Mouse (Mus musculus): ENCODE measurements around the gene Pakap. TPM values are rescaled to one million over a fixed set of nuclear protein-coding genes. Genes with fewer than 3 reads are reported as not detected.

The Pakap gene
- polyA plus RNA-seq, 1 experiment from 2014 or later, result 22.8 TPM

- H3K4me3 ChIP-seq, result no peak overlapping the region
- H3K4me1 ChIP-seq, result peaks cover 7% of the 10 kb centered on the region
- H3K36me3 ChIP-seq, result no peaks in the 10 kb centered on the region
- H3K27me3 ChIP-seq (ENCODE audit: low read depth, poor library complexity, severe bottlenecking), result no peaks in the 10 kb centered on the region
- DNase-seq (ENCODE audit: low spot score), result no peak
- WGBS, result 87% methylated on average over 5 of the region's 5 CpGs
- no peaks in the 10 kb centered on the region for H3K9me3 ChIP-seq (replicated peaks)
- no peak overlapping the region for H3K27ac ChIP-seq (replicated peaks)
These were observed 44.7 kb downstream of the Pakap start for GRCm38 (mm10) chr4:57612716-57613115.

- Histone ChIP-seq H3K9me3 (replicated peaks) (0 out of 2 replicates have a peak, but pooled peaks cover 4% of the 10 kb centered on the region), H3K4me3 (no peak overlapping the region), H3K27ac (replicated peaks) (no peak overlapping the region), H3K27me3 (ENCODE audit: low read depth, poor library complexity, severe bottlenecking) (no peaks in the 10 kb centered on the region), H3K36me3 (no peaks in the 10 kb centered on the region), H3K4me1 (peaks cover 7% of the 10 kb centered on the region)
- 91% methylated on average over 4 of the region's 4 CpGs for WGBS
- DNase-seq (ENCODE audit: low spot score), result no peak
These were observed 46.7 kb downstream of the Pakap start for GRCm38 (mm10) chr4:57614686-57615085.

- Histone ChIP-seq H3K36me3 (no peaks in the 10 kb centered on the region), H3K9me3 (replicated peaks) (0 out of 2 replicates have a peak, but pooled peaks cover 4% of the 10 kb centered on the region), H3K4me1 (no peaks in the 10 kb centered on the region), H3K4me3 (no peak overlapping the region), H3K27me3 (ENCODE audit: low read depth, poor library complexity, severe bottlenecking) (no peaks in the 10 kb centered on the region), H3K27ac (replicated peaks) (no peak overlapping the region)
- 87% methylated on average over 6 of the region's 6 CpGs for WGBS
- DNase-seq (ENCODE audit: low spot score), result no peak
These were observed 50.8 kb downstream of the Pakap start for GRCm38 (mm10) chr4:57618743-57619142.

GRCm38 (mm10) chr4:57622816-57623215 lies 54.8 kb downstream of the Pakap start:
- H3K4me3 ChIP-seq, result no peak overlapping the region
- H3K36me3 ChIP-seq, result no peaks in the 10 kb centered on the region
- WGBS, result 89% methylated on average over 7 of the region's 7 CpGs
- H3K27ac ChIP-seq (replicated peaks), result no peak overlapping the region
- no peaks in the 10 kb centered on the region for H3K27me3 ChIP-seq (ENCODE audit: low read depth, poor library complexity, severe bottlenecking)
- DNase-seq (ENCODE audit: low spot score), result no peak
- H3K9me3 ChIP-seq (replicated peaks), result 0 out of 2 replicates have a peak, but pooled peaks cover 4% of the 10 kb centered on the region
- H3K4me1 ChIP-seq, result no peaks in the 10 kb centered on the region

GRCm38 (mm10) chr4:57624819-57625218 lies 56.8 kb downstream of the Pakap start:
- no peak overlapping the region for H3K27ac ChIP-seq (replicated peaks)
- H3K4me3 ChIP-seq, result no peak overlapping the region
- no peaks in the 10 kb centered on the region for H3K9me3 ChIP-seq (replicated peaks)
- H3K27me3 ChIP-seq (ENCODE audit: low read depth, poor library complexity, severe bottlenecking), result no peaks in the 10 kb centered on the region
- H3K4me1 ChIP-seq, result no peaks in the 10 kb centered on the region
- H3K36me3 ChIP-seq, result no peaks in the 10 kb centered on the region
- 93% methylated on average over 2 of the region's 2 CpGs for WGBS
- no peak for DNase-seq (ENCODE audit: low spot score)

GRCm38 (mm10) chr4:57625306-57625705 lies 57.3 kb downstream of the Pakap start:
- H3K36me3 ChIP-seq, result no peaks in the 10 kb centered on the region
- WGBS, result 88% methylated on average over 1 of the region's 1 CpGs
- no peak for DNase-seq (ENCODE audit: low spot score)
- H3K4me1 ChIP-seq, result no peaks in the 10 kb centered on the region
- no peak overlapping the region for H3K4me3 ChIP-seq
- H3K27me3 ChIP-seq (ENCODE audit: low read depth, poor library complexity, severe bottlenecking), result no peaks in the 10 kb centered on the region
- H3K27ac ChIP-seq (replicated peaks), result no peak overlapping the region
- H3K9me3 ChIP-seq (replicated peaks), result no peaks in the 10 kb centered on the region

- Histone ChIP-seq H3K9me3 (replicated peaks) (no peaks in the 10 kb centered on the region), H3K36me3 (no peaks in the 10 kb centered on the region), H3K4me1 (no peaks in the 10 kb centered on the region), H3K27ac (replicated peaks) (no peak overlapping the region), H3K27me3 (ENCODE audit: low read depth, poor library complexity, severe bottlenecking) (no peaks in the 10 kb centered on the region), H3K4me3 (no peak overlapping the region)
- 86% methylated on average over 1 of the region's 1 CpGs for WGBS
- DNase-seq (ENCODE audit: low spot score), result no peak
These were observed 57.8 kb downstream of the Pakap start for GRCm38 (mm10) chr4:57625756-57626155.

- DNase-seq (ENCODE audit: low spot score), result no peak
- 96% methylated on average over 5 of the region's 5 CpGs for WGBS
- Histone ChIP-seq H3K36me3 (no peaks in the 10 kb centered on the region), H3K27ac (replicated peaks) (no peak overlapping the region), H3K4me3 (no peak overlapping the region), H3K4me1 (no peaks in the 10 kb centered on the region), H3K27me3 (ENCODE audit: low read depth, poor library complexity, severe bottlenecking) (no peaks in the 10 kb centered on the region), H3K9me3 (replicated peaks) (no peaks in the 10 kb centered on the region)
These were observed 58.9 kb downstream of the Pakap start for GRCm38 (mm10) chr4:57626921-57627320.

- no peak overlapping the region for H3K27ac ChIP-seq (replicated peaks)
- WGBS, result 93% methylated on average over 5 of the region's 5 CpGs
- no peak for DNase-seq (ENCODE audit: low spot score)
- no peak overlapping the region for H3K4me3 ChIP-seq
- H3K27me3 ChIP-seq (ENCODE audit: low read depth, poor library complexity, severe bottlenecking), result no peaks in the 10 kb centered on the region; the same call in 1 of the 2 replicates
- H3K36me3 ChIP-seq, result no peaks in the 10 kb centered on the region
- peaks cover 3% of the 10 kb centered on the region for H3K4me1 ChIP-seq
- H3K9me3 ChIP-seq (replicated peaks), result no peaks in the 10 kb centered on the region
These were observed 64.4 kb downstream of the Pakap start for GRCm38 (mm10) chr4:57632386-57632785.

- H3K27ac ChIP-seq (replicated peaks), result no peak overlapping the region
These were observed 65.1 kb downstream of the Pakap start for GRCm38 (mm10) chr4:57633052-57633451.

GRCm38 (mm10) chr4:57634956-57635355 lies 67.0 kb downstream of the Pakap start:
- H3K36me3 ChIP-seq, result no peaks in the 10 kb centered on the region
- peaks cover 20% of the 10 kb centered on the region for H3K4me1 ChIP-seq
- WGBS, result 74% methylated on average over 1 of the region's 1 CpGs
- H3K27ac ChIP-seq (replicated peaks), result no peak overlapping the region
- no peak for DNase-seq (ENCODE audit: low spot score)
- H3K9me3 ChIP-seq (replicated peaks), result no peaks in the 10 kb centered on the region
- H3K4me3 ChIP-seq, result no peak overlapping the region
- H3K27me3 ChIP-seq (ENCODE audit: low read depth, poor library complexity, severe bottlenecking), result peaks cover 3% of the 10 kb centered on the region

More at GRCm38 (mm10) chr4:57633052-57633451, 65.1 kb downstream of the Pakap start:
- H3K4me3 ChIP-seq, result no peak overlapping the region
- DNase-seq (ENCODE audit: low spot score), result no peak
- H3K9me3 ChIP-seq (replicated peaks), result no peaks in the 10 kb centered on the region
- peaks cover 10% of the 10 kb centered on the region for H3K4me1 ChIP-seq
- H3K36me3 ChIP-seq, result no peaks in the 10 kb centered on the region
- 93% methylated on average over 7 of the region's 7 CpGs for WGBS
- no peaks in the 10 kb centered on the region; the same call in 1 of the 2 replicates for H3K27me3 ChIP-seq (ENCODE audit: low read depth, poor library complexity, severe bottlenecking)

- Histone ChIP-seq H3K27me3 (ENCODE audit: low read depth, poor library complexity, severe bottlenecking) (peaks cover 3% of the 10 kb centered on the region), H3K9me3 (replicated peaks) (no peaks in the 10 kb centered on the region), H3K4me1 (peaks cover 24% of the 10 kb centered on the region), H3K36me3 (no peaks in the 10 kb centered on the region), H3K27ac (replicated peaks) (no peak overlapping the region), H3K4me3 (no peak overlapping the region)
- no peak for DNase-seq (ENCODE audit: low spot score)
- 77% methylated on average over 9 of the region's 9 CpGs for WGBS
These were observed 69.0 kb downstream of the Pakap start for GRCm38 (mm10) chr4:57636782-57637482.

GRCm38 (mm10) chr4:57637636-57638386 lies 69.8 kb downstream of the Pakap start:
- 53% methylated on average over 24 of the region's 24 CpGs for WGBS
- H3K36me3 ChIP-seq, result no peaks in the 10 kb centered on the region
- peak overlapping the region; percentile 43 for H3K4me3 ChIP-seq
- H3K27me3 ChIP-seq (ENCODE audit: low read depth, poor library complexity, severe bottlenecking), result peaks cover 3% of the 10 kb centered on the region
- peaks cover 24% of the 10 kb centered on the region for H3K4me1 ChIP-seq
- DNase-seq (ENCODE audit: low spot score), result no peak
- no peaks in the 10 kb centered on the region for H3K9me3 ChIP-seq (replicated peaks)
- 0 out of 2 replicates have a peak overlapping the region, but pooled peaks have one; percentile 9 for H3K27ac ChIP-seq (replicated peaks)
